Mouse (Mus musculus) embryonic fibroblast, embryonic 13.5 days (primary cell): ENCODE measurements around the gene Nap1l5.
"Not testable (repeated sequence)": the region's sequence is repeated elsewhere in the genome, so short reads cannot be mapped to it uniquely, and the experiment has no call there.

Source experiments
- CTCF ChIP-seq: IDR thresholded peaks from 2 replicates; pipeline ENCODE4 v1.5.1; 2011; ENCODE audit warnings: mild to moderate bottlenecking, control low read depth, low read length, moderate library complexity, borderline replicate concordance; ENCODE audit not compliant: insufficient read depth
- POLR2A ChIP-seq: IDR thresholded peaks from 2 replicates; pipeline ENCODE4 v1.6.1; 2011; ENCODE audit warnings: low read depth, mild to moderate bottlenecking, control low read depth, low read length, moderate library complexity

GRCm38 (mm10) chr6:58867858-58868257 lies 39.0 kb downstream of the Nap1l5 start:
- TF ChIP-seq POLR2A, CTCF: not testable (repeated sequence)
